Mouse (Mus musculus) forebrain, embryonic 14.5 days (tissue): ENCODE data around the gene Rnasel. TPM values are rescaled to one million over a fixed set of nuclear protein-coding genes. Genes with fewer than 3 reads are reported as not detected.
"Not testable (repeated sequence)": the region's sequence is repeated elsewhere in the genome, so short reads cannot be mapped to it uniquely, and the experiment has no call there.

Source experiments
- ATAC-seq: fragments of 200-750 bp; cut with Nextera tagmentation; 2 replicates; pipeline ENCODE4 v1.8.0; 2017; ENCODE audit warnings: mild to moderate bottlenecking, moderate library complexity
- DNase-seq: peaks from one replicate; pipeline ENCODE4 v3.0.0-alpha.2; 2015; ENCODE audit warnings: low spot score
- H3K27ac ChIP-seq: fragments of 300-500 bp; sonication (generic); 2 replicates; pipeline ENCODE4 v1.5.1; 2014; ENCODE audit warnings: low read depth, mild to moderate bottlenecking, control low read depth, low read length, moderate library complexity
- H3K27me3 ChIP-seq: fragments of 300-500 bp; sonication (generic); replicated peaks from 2 replicates; pipeline ENCODE4 v1.6.1; 2014; ENCODE audit warnings: low read length, control low read depth, mixed read lengths; ENCODE audit not compliant: control insufficient read depth, insufficient read depth
- H3K36me3 ChIP-seq: fragments of 300-500 bp; sonication (generic); 2 replicates; pipeline ENCODE4 v1.6.1; 2014; ENCODE audit warnings: low read length, control low read depth; ENCODE audit not compliant: control insufficient read depth, insufficient read depth
- H3K4me1 ChIP-seq: fragments of 300-500 bp; sonication (generic); 2 replicates; pipeline ENCODE4 v1.6.1; 2014; ENCODE audit warnings: antibody characterized with exemption, low read length, control low read depth; ENCODE audit not compliant: control insufficient read depth, insufficient read depth
- H3K4me2 ChIP-seq: fragments of 300-500 bp; sonication (generic); 2 replicates; pipeline ENCODE4 v1.6.1; 2014; ENCODE audit warnings: mild to moderate bottlenecking, control low read depth, low read length
- H3K4me3 ChIP-seq: fragments of 300-500 bp; sonication (generic); 2 replicates; pipeline ENCODE4 v1.5.1; 2014; ENCODE audit warnings: low read depth, low read length, control low read depth
- H3K9ac ChIP-seq: fragments of 300-500 bp; sonication (generic); 2 replicates; pipeline ENCODE4 v1.6.1; 2014; ENCODE audit warnings: mild to moderate bottlenecking, low read length, control low read depth, moderate library complexity
- H3K9me3 ChIP-seq: fragments of 300-500 bp; sonication (generic); replicated peaks from 2 replicates; pipeline ENCODE4 v1.6.1; 2016; ENCODE audit warnings: low read length, control low read depth, mixed read lengths; ENCODE audit not compliant: control insufficient read depth
- WGBS: fragments of 180-500 bp; shearing (Covaris S2); extraction: QIAGEN DNeasy Blood & Tissue Kit; methylation state at CpG from one replicate; pipeline ENCODE4 v1.1.7; 2014; 5-methylcytosine and 5-hydroxymethylcytosine counted together
- polyA plus RNA-seq: library from polyadenylated mRNA; unstranded; fragments of >200 nt; fragmentation: Nextera tagmentation; extraction: Ambion mirVana; gene quantifications from 2 replicates; pipeline ENCODE4 v1.2.1, GENCODE M21; 2014

Gene Rnasel
- polyA plus RNA-seq, 1 experiment from 2014 or later: 29.9 TPM

DNA sequence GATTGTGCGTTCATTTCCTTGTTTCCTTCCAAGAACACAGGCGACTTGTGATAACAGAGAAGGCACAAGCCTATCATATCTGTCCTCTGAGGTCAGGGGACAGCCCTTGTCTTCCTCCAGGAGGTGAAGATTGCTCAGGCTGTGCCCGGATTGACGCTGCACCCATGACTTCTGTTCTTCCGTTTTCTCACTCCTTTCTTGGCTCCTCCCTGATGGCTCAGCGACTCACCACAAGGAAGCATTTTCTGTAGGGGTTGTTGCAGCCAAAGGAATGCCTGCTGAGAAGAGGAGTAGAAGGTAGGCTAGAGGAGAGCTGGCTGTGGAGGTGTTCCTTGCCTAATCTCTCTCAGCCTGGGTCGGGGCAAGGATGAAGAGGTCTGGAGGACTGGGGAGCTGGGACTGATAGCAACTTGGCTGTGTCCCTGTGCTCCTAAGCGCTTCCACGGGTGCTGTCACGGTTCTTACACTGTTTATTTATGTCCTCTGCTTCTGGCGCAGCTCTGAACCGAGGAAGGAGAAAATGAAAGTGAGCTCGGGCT is 2.6 kb downstream of the Rnasel start:
- whole genome bisulfite sequencing: 63% methylated on average over 13 of the region's 13 CpGs
- DNase-seq: no peak
- Histone ChIP-seq H3K9me3 (no peaks in the 10 kb centered on the region), H3K27me3 (no peaks in the 10 kb centered on the region), H3K4me1 (peaks cover 20% of the 10 kb centered on the region), H3K9ac (no peak overlapping the region; the same call in 1 of the 2 replicates), H3K36me3 (peaks cover 13% of the 10 kb centered on the region; the same call in 1 of the 2 replicates), H3K4me3 (no peak overlapping the region), H3K27ac (no peak overlapping the region), H3K4me2 (peak overlapping the region; percentile 24)
- ATAC-seq: no peak

DNA sequence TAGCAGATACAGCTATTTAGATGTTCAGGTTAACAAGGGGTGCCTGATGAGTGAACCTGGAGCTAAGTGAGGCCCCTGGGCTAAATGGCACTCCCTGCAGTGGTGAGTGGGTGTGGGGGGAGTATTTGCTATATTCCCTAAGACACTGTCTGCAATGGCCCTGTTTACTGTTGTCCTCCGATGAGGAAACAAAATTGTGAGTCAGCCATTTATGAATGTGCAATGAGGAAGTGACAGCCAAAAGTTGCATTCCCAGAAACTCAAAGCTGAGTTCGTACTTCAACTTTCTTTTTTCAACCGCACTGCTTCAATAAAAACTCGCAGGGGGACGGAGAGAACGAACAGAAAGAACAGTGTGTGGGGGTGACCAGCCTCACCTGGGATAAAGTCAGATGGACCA is 3.3 kb downstream of the Rnasel start:
- Histone ChIP-seq H3K9me3 (no peaks in the 10 kb centered on the region), H3K4me2 (peak overlapping the region; percentile 24; the same call in 1 of the 2 replicates), H3K27ac (no peak overlapping the region), H3K36me3 (peaks cover 13% of the 10 kb centered on the region; the same call in 1 of the 2 replicates), H3K9ac (no peak overlapping the region), H3K4me3 (no peak overlapping the region), H3K27me3 (no peaks in the 10 kb centered on the region), H3K4me1 (peaks cover 20% of the 10 kb centered on the region)
- DNase-seq (no peak), ATAC-seq (no peak)
- 91% methylated on average over 6 of the region's 6 CpGs for WGBS

DNA sequence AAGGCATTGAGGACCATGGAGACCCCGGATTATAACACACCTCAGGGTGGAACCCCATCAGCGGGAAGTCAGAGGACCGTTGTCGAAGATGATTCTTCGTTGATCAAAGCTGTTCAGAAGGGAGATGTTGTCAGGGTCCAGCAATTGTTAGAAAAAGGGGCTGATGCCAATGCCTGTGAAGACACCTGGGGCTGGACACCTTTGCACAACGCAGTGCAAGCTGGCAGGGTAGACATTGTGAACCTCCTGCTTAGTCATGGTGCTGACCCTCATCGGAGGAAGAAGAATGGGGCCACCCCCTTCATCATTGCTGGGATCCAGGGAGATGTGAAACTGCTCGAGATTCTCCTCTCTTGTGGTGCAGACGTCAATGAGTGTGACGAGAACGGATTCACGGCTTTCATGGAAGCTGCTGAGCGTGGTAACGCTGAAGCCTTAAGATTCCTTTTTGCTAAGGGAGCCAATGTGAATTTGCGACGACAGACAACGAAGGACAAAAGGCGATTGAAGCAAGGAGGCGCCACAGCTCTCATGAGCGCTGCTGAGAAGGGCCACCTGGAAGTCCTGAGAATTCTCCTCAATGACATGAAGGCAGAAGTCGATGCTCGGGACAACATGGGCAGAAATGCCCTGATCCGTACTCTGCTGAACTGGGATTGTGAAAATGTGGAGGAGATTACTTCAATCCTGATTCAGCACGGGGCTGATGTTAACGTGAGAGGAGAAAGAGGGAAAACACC is 4.7 kb downstream of the Rnasel start:
- H3K36me3 ChIP-seq: peaks cover 18% of the 10 kb centered on the region; the same call in 1 of the 2 replicates
- H3K9me3 ChIP-seq: no peaks in the 10 kb centered on the region
- peaks cover 13% of the 10 kb centered on the region for H3K4me1 ChIP-seq
- no peak overlapping the region for H3K4me3 ChIP-seq
- H3K27ac ChIP-seq: no peak overlapping the region
- H3K9ac ChIP-seq: no peak overlapping the region
- ATAC-seq: no peak
- H3K4me2 ChIP-seq: no peak overlapping the region
- H3K27me3 ChIP-seq: no peaks in the 10 kb centered on the region
- DNase-seq: no peak
- WGBS: 79% methylated on average over 25 of the region's 25 CpGs

DNA sequence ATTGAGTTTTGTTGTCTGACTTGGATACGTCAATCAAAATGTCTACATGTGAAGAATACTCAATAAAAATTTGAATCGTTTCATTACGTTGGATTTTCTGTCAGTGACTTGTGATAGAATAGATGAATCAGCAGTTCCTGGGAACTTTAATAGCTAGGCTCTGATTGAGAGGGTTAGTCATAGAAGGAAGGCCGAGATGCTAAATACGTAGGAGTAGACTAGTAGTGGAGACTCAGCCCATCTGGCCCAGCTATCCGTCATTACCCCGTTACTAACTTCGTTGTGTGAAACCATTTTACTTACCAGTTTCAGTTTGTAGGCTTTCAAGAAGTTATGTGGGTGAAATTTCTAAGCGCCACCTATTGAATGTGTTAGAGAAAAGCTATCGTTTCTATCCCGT is 14.9 kb downstream of the Rnasel start:
- Histone ChIP-seq H3K27me3 (no peaks in the 10 kb centered on the region), H3K4me1 (no peaks in the 10 kb centered on the region), H3K9ac (no peak overlapping the region), H3K9me3 (no peaks in the 10 kb centered on the region), H3K4me3 (no peak overlapping the region), H3K4me2 (no peak overlapping the region), H3K36me3 (peaks cover 25% of the 10 kb centered on the region), H3K27ac (no peak overlapping the region)
- DNase-seq (no peak), ATAC-seq (no peak)
- WGBS: 91% methylated on average over 11 of the region's 11 CpGs

DNA sequence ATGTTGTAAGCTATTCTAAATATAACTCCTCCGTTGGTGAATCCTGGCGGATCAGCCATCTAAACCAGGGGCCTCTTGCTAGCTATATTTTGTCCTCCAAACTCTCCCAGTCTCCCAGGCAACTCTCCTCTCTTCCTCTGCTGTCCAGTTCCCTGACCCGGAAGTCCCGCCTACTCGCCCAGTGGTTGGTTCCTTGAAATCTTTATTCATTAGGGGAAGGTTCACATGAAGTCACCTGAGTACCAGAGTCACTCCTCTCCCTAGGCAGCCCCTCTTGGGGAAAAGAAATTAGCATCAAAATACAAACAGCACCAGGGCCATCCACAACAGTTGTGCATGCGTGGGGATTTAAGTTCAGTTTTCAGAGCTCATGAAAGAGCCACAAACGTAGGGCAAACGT is 17.1 kb downstream of the Rnasel start:
- Histone ChIP-seq H3K4me3 (no peak overlapping the region), H3K27me3 (no peaks in the 10 kb centered on the region), H3K4me2 (no peak overlapping the region), H3K9ac (no peak overlapping the region), H3K36me3 (peaks cover 11% of the 10 kb centered on the region; the same call in 1 of the 2 replicates), H3K9me3 (no peaks in the 10 kb centered on the region), H3K27ac (no peak overlapping the region), H3K4me1 (no peaks in the 10 kb centered on the region)
- DNase-seq (no peak), ATAC-seq (no peak)
- 42% methylated on average over 8 of the region's 8 CpGs for WGBS

DNA sequence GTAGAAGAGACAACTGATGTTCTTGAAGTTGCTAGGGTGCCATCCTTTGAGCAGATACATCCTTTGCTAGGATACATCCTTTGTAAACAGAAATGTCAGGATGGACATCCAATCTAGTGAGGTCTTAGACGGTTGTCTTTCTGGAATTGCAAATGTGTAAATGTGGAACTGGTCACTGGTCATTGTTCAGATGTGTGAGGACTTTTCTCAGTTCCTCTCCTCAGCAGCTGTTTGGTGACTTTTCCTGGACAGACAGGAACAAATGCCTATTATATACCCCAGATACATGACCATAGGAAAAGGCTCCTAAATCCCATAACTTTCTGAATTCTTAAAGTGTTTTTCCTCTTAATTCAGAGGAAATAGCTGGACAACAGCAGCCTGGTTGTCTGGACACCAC is 18.1 kb downstream of the Rnasel start:
- no peak overlapping the region for H3K9ac ChIP-seq
- no peak overlapping the region for H3K4me2 ChIP-seq
- WGBS: 88% methylated on average over 1 of the region's 1 CpGs
- no peak overlapping the region for H3K4me3 ChIP-seq
- H3K36me3 ChIP-seq: peaks cover 2% of the 10 kb centered on the region; the same call in 1 of the 2 replicates
- no peaks in the 10 kb centered on the region for H3K9me3 ChIP-seq
- H3K4me1 ChIP-seq: no peaks in the 10 kb centered on the region
- no peak for ATAC-seq
- DNase-seq: no peak
- no peaks in the 10 kb centered on the region for H3K27me3 ChIP-seq
- no peak overlapping the region for H3K27ac ChIP-seq

DNA sequence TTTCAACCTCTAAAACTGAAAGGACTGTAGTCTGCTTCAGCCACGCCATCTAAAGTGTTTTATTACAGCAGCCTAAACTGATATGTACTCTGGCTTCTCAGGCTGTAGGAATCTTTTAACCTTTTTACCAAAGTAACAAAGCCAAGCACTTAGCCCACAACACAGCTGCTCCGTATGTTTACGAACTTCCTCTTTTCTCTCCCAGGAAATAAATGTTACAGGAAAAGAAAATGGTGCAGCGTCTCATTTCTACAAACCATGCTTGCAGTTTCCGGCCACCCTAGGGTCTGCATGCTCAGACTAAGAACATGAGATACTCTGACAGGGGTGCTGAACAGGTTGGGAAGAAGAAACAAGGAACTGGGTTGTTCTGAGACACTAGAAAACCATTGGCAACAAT is 19.2 kb downstream of the Rnasel start:
- no peaks in the 10 kb centered on the region for H3K36me3 ChIP-seq
- 92% methylated on average over 5 of the region's 5 CpGs for WGBS
- H3K27ac ChIP-seq: no peak overlapping the region
- DNase-seq (no peak), ATAC-seq (no peak)
- no peaks in the 10 kb centered on the region for H3K9me3 ChIP-seq
- no peaks in the 10 kb centered on the region for H3K27me3 ChIP-seq
- no peaks in the 10 kb centered on the region for H3K4me1 ChIP-seq
- H3K9ac ChIP-seq: no peak overlapping the region
- no peak overlapping the region for H3K4me3 ChIP-seq
- H3K4me2 ChIP-seq: no peak overlapping the region

DNA sequence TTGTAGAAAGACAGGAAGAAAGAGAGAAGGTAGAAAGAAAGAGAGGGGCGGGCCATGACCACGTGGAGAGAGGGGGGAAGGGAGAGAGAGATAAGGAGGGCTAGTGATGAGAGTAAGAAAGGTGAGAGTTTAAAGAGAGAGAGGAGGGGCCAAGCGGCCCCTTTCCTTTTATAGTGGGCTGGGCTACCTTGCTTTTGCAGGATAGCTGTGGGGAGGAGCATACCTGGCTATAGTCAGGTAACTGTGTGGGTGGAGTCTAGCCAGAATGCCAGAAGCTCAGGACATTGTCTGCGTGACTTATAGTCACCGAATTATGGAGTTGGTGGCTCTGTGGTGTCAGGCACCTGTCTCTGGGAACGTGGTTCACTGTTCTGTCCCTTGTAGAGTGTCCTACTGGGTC is 20.3 kb downstream of the Rnasel start:
- not testable (repeated sequence) for H3K9ac ChIP-seq, H3K4me2 ChIP-seq, H3K36me3 ChIP-seq, H3K9me3 ChIP-seq, H3K27ac ChIP-seq, ATAC-seq, DNase-seq, H3K4me1 ChIP-seq, H3K4me3 ChIP-seq, H3K27me3 ChIP-seq
- WGBS: 68% methylated on average over 6 of the region's 6 CpGs

DNA sequence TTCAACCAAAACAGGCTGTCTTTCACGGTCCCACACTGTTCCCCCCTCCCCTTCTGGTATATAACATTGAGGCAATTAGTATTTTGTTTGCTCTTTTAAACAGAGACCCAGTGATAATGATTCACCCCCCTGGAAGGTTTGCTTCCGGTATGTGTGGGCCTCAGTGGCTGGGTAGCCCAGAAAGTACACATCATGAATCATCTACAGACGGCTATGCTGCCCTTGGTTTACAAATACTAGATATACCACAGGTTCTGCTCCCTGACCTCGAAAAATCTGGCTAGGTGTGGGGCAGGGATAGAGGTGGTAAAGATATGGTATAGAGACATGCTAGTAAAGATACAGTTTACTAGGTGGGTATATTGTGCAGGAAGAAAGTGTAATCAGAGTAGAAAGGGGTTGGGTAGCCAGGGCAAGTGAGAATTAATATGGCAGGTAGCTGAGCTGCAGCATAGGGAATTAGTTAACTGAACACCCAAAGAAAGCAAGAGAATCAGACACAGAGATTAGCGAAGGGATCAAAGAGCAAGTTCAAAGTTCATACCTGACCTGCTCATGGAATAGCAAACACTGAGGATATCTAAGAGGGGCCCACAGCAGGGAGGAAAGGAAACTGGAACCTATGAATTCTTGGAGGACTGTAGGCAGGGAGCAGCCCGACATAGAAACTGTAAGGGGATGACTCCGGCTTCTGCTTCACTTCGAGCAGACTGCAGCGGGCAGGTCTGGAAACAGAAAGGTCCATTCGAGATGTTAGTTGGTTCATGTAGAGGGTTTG is 21.0 kb downstream of the Rnasel start:
- Histone ChIP-seq H3K9ac (no peak overlapping the region), H3K4me2 (no peak overlapping the region), H3K4me1 (no peaks in the 10 kb centered on the region), H3K27me3 (no peaks in the 10 kb centered on the region), H3K4me3 (no peak overlapping the region), H3K36me3 (no peaks in the 10 kb centered on the region), H3K9me3 (no peaks in the 10 kb centered on the region), H3K27ac (no peak overlapping the region)
- ATAC-seq (no peak), DNase-seq (no peak)
- 88% methylated on average over 10 of the region's 10 CpGs for WGBS
